Mouse (Mus musculus) brain, embryonic 14.5 days (tissue): ENCODE data around the gene Saa1.
"Not testable (repeated sequence)": the region's sequence is repeated elsewhere in the genome, so short reads cannot be mapped to it uniquely, and the experiment has no call there.

ENCODE experiments used
- CTCF ChIP-seq: fragments of 200-500 bp; IDR thresholded peaks from 2 replicates; pipeline ENCODE4 v1.5.1; 2012; ENCODE audit warnings: inconsistent platforms, mild to moderate bottlenecking, moderate library complexity, borderline replicate concordance; ENCODE audit not compliant: insufficient read depth, insufficient read length; ENCODE audit errors: extremely low read depth
- POLR2A ChIP-seq: fragments of 200-500 bp; IDR thresholded peaks from 2 replicates; pipeline ENCODE4 v1.6.1; 2012; ENCODE audit warnings: mild to moderate bottlenecking, inconsistent platforms, borderline replicate concordance; ENCODE audit not compliant: poor library complexity, insufficient read depth, insufficient read length, severe bottlenecking; ENCODE audit errors: extremely low read depth

GRCm38 (mm10) chr7:46742880-46743279 lies at the start of gene Saa1:
- TF ChIP-seq CTCF, POLR2A: not testable (repeated sequence)
